Mouse (Mus musculus) B cell, adult 67 days (primary cell): ENCODE results near the gene Tprg. TPM values are rescaled to one million over a fixed set of nuclear protein-coding genes. Genes with fewer than 3 reads are reported as not detected.

Experiments used
- total RNA-seq, 2 experiments: library from RNA; stranded (reverse); gene quantifications; 4 replicates each; pipeline ENCODE4 v1.2.4; 2023

Gene Tprg
- total RNA-seq: not detected

DNA sequence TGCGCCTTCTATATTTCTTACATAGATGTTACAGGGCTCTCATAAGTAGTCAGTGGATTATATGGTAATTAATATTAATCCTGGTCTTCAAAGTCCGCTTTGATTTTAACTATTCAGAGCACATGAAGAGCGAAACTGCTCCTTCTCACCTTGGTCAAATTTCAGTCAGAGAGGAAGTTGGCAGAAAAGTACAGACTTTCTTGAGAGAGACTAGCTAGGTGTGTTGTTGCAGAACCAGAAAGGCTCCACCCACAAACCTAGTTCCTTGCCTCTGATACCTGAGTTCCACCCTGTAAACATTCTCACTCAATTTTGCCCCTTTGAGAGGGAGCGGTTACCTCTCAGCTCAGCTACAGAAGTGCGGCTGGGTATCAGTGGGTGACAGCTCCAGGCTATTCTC, at the start of gene Tprg:
TSS of gene Tprg (plus strand) at position 301 of the 400 bp plus-strand sequence.

